Mouse (Mus musculus): ENCODE measurements around the gene Zfp207. TPM values are rescaled to one million over a fixed set of nuclear protein-coding genes. Genes with fewer than 3 reads are reported as not detected.

The Zfp207 gene
- polyA plus RNA-seq, 1 experiment = 54.4 TPM

- H3K27me3 ChIP-seq (ENCODE audit: control insufficient read depth, insufficient read depth, low read length) = no peaks in the 10 kb centered on the region
- H3K27ac ChIP-seq (ENCODE audit: insufficient read depth, low read depth, low read length) = peak within 1 kb of the TSS; percentile 41; the same call in 1 of the 2 replicates
- under 1% methylated on average over 57 of the region's 58 CpGs for WGBS
- peaks cover 4% of the 10 kb centered on the region for H3K4me1 ChIP-seq (ENCODE audit: control insufficient read depth, insufficient read depth, insufficient read length, low read length)
- peak within 1 kb of the TSS; percentile 74 for H3K4me3 ChIP-seq (ENCODE audit: low read depth, low read length)
- TF ChIP-seq POLR2A (IDR thresholded peaks at IDR 0.05; ENCODE audit: low read depth, low read length) (peak; percentile 68; the same call in 1 of the 2 replicates), CTCF (IDR thresholded peaks at IDR 0.05; ENCODE audit: extremely low read depth, insufficient read length, insufficient replicate concordance, low read depth, low read length) (peak; percentile 66; the same call in 1 of the 2 replicates)
- peaks cover 13% of the 10 kb centered on the region for H3K36me3 ChIP-seq (ENCODE audit: control insufficient read depth, insufficient read depth, low read length)
Observed at GRCm38 (mm10) chr11:80428381-80429008, 45.4 kb downstream of the Zfp207 start, which contains the start of gene Psmd11. TSS of gene Psmd11 (plus strand) at chr11:80428615.

GRCm38 (mm10) chr11:80429009-80429475, 46.0 kb downstream of the Zfp207 start:
- TF ChIP-seq CTCF (IDR thresholded peaks at IDR 0.05; ENCODE audit: extremely low read depth, insufficient read length, insufficient replicate concordance, low read depth, low read length) (no peak), POLR2A (IDR thresholded peaks at IDR 0.05; ENCODE audit: low read depth, low read length) (no peak)
- peaks cover 4% of the 10 kb centered on the region for H3K4me1 ChIP-seq (ENCODE audit: control insufficient read depth, insufficient read depth, insufficient read length, low read length)
- peaks cover 13% of the 10 kb centered on the region for H3K36me3 ChIP-seq (ENCODE audit: control insufficient read depth, insufficient read depth, low read length)
- peak overlapping the region; percentile 38; the same call in 1 of the 2 replicates for H3K27ac ChIP-seq (ENCODE audit: insufficient read depth, low read depth, low read length)
- under 1% methylated on average over 37 of the region's 37 CpGs for WGBS
- H3K4me3 ChIP-seq (ENCODE audit: low read depth, low read length) = peak overlapping the region; percentile 74
- no peaks in the 10 kb centered on the region for H3K27me3 ChIP-seq (ENCODE audit: control insufficient read depth, insufficient read depth, low read length)

GRCm38 (mm10) chr11:80429500-80430166, 46.6 kb downstream of the Zfp207 start:
- peak overlapping the region; percentile 74 for H3K4me3 ChIP-seq (ENCODE audit: low read depth, low read length)
- peaks cover 13% of the 10 kb centered on the region for H3K36me3 ChIP-seq (ENCODE audit: control insufficient read depth, insufficient read depth, low read length)
- no peaks in the 10 kb centered on the region for H3K27me3 ChIP-seq (ENCODE audit: control insufficient read depth, insufficient read depth, low read length)
- TF ChIP-seq POLR2A (IDR thresholded peaks at IDR 0.05; ENCODE audit: low read depth, low read length) = no peak
- no peak for TF ChIP-seq CTCF (IDR thresholded peaks at IDR 0.05; ENCODE audit: extremely low read depth, insufficient read length, insufficient replicate concordance, low read depth, low read length)
- H3K27ac ChIP-seq (ENCODE audit: insufficient read depth, low read depth, low read length) = peak overlapping the region; percentile 38; the same call in 1 of the 2 replicates
- 32% methylated on average over 14 of the region's 14 CpGs for WGBS
- peaks cover 4% of the 10 kb centered on the region for H3K4me1 ChIP-seq (ENCODE audit: control insufficient read depth, insufficient read depth, insufficient read length, low read length)

- 88% methylated on average over 3 of the region's 3 CpGs for WGBS
- Histone ChIP-seq H3K4me1 (ENCODE audit: control insufficient read depth, insufficient read depth, insufficient read length, low read length) (peaks cover 4% of the 10 kb centered on the region), H3K36me3 (ENCODE audit: control insufficient read depth, insufficient read depth, low read length) (peaks cover 17% of the 10 kb centered on the region), H3K4me3 (ENCODE audit: low read depth, low read length) (no peak overlapping the region), H3K27me3 (ENCODE audit: control insufficient read depth, insufficient read depth, low read length) (no peaks in the 10 kb centered on the region), H3K27ac (ENCODE audit: insufficient read depth, low read depth, low read length) (no peak overlapping the region)
- no peak for TF ChIP-seq POLR2A (IDR thresholded peaks at IDR 0.05; ENCODE audit: low read depth, low read length)
- no peak for TF ChIP-seq CTCF (IDR thresholded peaks at IDR 0.05; ENCODE audit: extremely low read depth, insufficient read length, insufficient replicate concordance, low read depth, low read length)
Observed at GRCm38 (mm10) chr11:80430366-80430910, 47.4 kb downstream of the Zfp207 start.

- Histone ChIP-seq H3K4me1 (ENCODE audit: control insufficient read depth, insufficient read depth, insufficient read length, low read length) (no peaks in the 10 kb centered on the region), H3K36me3 (ENCODE audit: control insufficient read depth, insufficient read depth, low read length) (peaks cover 42% of the 10 kb centered on the region), H3K4me3 (ENCODE audit: low read depth, low read length) (no peak overlapping the region), H3K27me3 (ENCODE audit: control insufficient read depth, insufficient read depth, low read length) (no peaks in the 10 kb centered on the region), H3K27ac (ENCODE audit: insufficient read depth, low read depth, low read length) (no peak overlapping the region)
- TF ChIP-seq CTCF (IDR thresholded peaks at IDR 0.05; ENCODE audit: extremely low read depth, insufficient read length, insufficient replicate concordance, low read depth, low read length) = no peak
- no peak for TF ChIP-seq POLR2A (IDR thresholded peaks at IDR 0.05; ENCODE audit: low read depth, low read length)
- WGBS = 89% methylated on average over 3 of the region's 3 CpGs
Observed at GRCm38 (mm10) chr11:80446916-80447315, 63.8 kb downstream of the Zfp207 start.

- no peaks in the 10 kb centered on the region for H3K4me1 ChIP-seq (ENCODE audit: control insufficient read depth, insufficient read depth, insufficient read length, low read length)
- WGBS = 91% methylated on average over 2 of the region's 2 CpGs
- H3K27ac ChIP-seq (ENCODE audit: insufficient read depth, low read depth, low read length) = no peak overlapping the region
- TF ChIP-seq POLR2A (IDR thresholded peaks at IDR 0.05; ENCODE audit: low read depth, low read length) = no peak
- TF ChIP-seq CTCF (IDR thresholded peaks at IDR 0.05; ENCODE audit: extremely low read depth, insufficient read length, insufficient replicate concordance, low read depth, low read length) = no peak
- H3K4me3 ChIP-seq (ENCODE audit: low read depth, low read length) = no peak overlapping the region
- H3K27me3 ChIP-seq (ENCODE audit: control insufficient read depth, insufficient read depth, low read length) = no peaks in the 10 kb centered on the region
- H3K36me3 ChIP-seq (ENCODE audit: control insufficient read depth, insufficient read depth, low read length) = peaks cover 48% of the 10 kb centered on the region
Observed at GRCm38 (mm10) chr11:80449859-80450258, 66.8 kb downstream of the Zfp207 start.

- peaks cover 37% of the 10 kb centered on the region for H3K36me3 ChIP-seq (ENCODE audit: control insufficient read depth, insufficient read depth, low read length)
- H3K4me3 ChIP-seq (ENCODE audit: low read depth, low read length) = no peak overlapping the region
- no peak for TF ChIP-seq CTCF (IDR thresholded peaks at IDR 0.05; ENCODE audit: extremely low read depth, insufficient read length, insufficient replicate concordance, low read depth, low read length)
- no peak for TF ChIP-seq POLR2A (IDR thresholded peaks at IDR 0.05; ENCODE audit: low read depth, low read length)
- no peaks in the 10 kb centered on the region for H3K4me1 ChIP-seq (ENCODE audit: control insufficient read depth, insufficient read depth, insufficient read length, low read length)
- H3K27me3 ChIP-seq (ENCODE audit: control insufficient read depth, insufficient read depth, low read length) = no peaks in the 10 kb centered on the region
- H3K27ac ChIP-seq (ENCODE audit: insufficient read depth, low read depth, low read length) = no peak overlapping the region
- 70% methylated on average over 3 of the region's 3 CpGs for WGBS
Observed at GRCm38 (mm10) chr11:80452242-80452641, 69.2 kb downstream of the Zfp207 start.
